Mouse (Mus musculus): Measurements from ENCODE around the gene Phactr2.

Phactr2 gene

DNA sequence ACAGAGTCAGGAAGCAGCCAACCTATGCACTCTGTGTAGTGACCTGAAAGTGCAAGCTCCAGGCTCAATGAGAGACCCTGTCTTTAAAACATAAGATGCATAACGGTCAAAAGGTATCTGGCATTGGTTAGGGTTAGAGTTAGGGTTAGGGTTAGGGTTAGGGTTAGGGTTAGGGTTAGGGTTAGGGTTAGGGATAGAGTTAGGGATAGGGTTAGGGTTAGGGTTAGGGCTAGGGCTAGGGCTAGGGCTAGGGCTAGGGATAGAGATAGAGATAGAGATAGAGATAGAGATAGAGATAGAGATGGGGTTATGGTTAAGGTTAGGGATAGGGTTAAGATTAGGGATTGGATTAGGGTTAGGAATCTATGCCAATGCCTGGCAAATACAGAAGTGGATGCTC is 72.2 kb downstream of the Phactr2 start:
- ATAC-seq (ENCODE audit: low TSS enrichment), result no peak

- no peak for ATAC-seq (ENCODE audit: low TSS enrichment)
Observed at GRCm38 (mm10) chr10:13395753-13396152, 78.5 kb downstream of the Phactr2 start.

DNA sequence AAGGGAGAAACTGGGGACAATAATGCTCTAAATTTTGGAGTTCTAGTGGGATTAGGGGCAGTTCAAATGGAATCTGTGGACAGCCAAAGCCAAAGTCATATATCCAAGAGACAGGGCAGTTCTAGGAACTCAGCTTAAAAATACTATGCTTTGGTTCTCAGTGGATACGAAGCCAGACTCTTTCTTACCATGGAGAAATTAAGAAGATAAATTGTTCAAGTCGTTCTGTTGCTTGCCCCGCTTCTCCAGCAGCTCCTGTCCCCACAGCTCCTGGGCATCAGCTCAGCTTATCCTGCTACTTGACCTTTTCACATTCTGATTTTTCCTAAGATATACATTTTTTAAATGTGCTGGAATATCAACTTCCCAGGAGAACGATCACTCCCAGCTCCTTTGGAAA is 80.2 kb downstream of the Phactr2 start:
- no peak for ATAC-seq (ENCODE audit: low TSS enrichment)

DNA sequence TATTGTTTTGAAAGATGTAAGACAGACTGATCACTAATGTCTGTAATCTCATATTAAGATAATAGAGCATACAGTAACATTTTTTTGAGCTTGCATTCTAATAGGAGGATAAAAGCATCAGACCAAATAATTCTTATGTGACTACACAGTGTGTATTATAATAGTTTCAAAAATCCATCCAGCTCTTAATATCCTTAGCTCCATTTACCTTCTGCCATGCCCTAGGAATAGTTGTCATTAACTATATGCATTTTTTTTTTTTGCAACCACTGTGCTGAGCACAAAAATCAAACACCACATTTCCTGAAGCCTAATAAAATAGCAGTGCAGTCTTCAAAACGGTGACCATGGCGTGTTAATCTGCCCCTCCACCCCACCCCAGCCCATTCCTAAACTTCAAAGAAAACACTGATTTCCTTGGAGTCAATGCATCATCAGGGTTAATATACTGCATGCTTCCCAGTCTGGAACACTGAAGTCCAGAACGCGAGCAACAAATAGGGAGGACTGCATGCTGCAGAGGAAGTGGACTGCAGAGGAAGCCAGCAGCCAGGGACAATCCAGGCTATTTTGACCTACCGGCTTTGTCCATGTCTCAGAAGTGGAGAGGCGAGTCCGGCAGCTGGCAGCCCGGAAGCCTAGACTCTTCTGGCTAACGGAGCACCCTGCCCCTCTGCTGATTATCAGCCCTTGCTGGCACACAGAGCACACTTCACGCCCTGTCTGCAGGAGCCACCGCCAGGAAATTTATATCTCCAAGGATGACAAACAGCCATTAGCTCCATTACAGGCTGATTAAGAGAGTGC is 85.9 kb downstream of the Phactr2 start:
- ATAC-seq (ENCODE audit: low TSS enrichment), result peak; percentile 60

- ATAC-seq (ENCODE audit: low TSS enrichment), result peak; percentile 70
Observed at GRCm38 (mm10) chr10:13384866-13385265, 89.3 kb downstream of the Phactr2 start.

DNA sequence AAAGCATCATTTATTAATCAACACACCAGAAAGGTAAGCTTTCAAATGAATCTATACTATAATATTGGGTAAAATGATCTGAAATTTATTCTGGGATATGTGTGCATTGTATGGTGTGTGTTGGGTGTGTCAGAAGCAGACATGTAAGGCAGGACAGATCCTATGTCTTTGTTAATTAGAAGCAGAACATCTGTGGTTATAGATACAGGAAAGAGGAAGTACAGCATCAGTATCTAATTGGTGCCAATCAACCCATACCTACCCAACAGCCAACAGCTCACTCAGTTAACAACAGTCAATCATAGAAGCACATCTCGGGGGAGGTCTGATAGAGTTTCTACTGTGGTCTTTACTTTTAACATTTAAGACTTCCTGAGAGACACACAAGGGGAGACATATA is 96.3 kb downstream of the Phactr2 start:
- ATAC-seq (ENCODE audit: low TSS enrichment), result no peak

DNA sequence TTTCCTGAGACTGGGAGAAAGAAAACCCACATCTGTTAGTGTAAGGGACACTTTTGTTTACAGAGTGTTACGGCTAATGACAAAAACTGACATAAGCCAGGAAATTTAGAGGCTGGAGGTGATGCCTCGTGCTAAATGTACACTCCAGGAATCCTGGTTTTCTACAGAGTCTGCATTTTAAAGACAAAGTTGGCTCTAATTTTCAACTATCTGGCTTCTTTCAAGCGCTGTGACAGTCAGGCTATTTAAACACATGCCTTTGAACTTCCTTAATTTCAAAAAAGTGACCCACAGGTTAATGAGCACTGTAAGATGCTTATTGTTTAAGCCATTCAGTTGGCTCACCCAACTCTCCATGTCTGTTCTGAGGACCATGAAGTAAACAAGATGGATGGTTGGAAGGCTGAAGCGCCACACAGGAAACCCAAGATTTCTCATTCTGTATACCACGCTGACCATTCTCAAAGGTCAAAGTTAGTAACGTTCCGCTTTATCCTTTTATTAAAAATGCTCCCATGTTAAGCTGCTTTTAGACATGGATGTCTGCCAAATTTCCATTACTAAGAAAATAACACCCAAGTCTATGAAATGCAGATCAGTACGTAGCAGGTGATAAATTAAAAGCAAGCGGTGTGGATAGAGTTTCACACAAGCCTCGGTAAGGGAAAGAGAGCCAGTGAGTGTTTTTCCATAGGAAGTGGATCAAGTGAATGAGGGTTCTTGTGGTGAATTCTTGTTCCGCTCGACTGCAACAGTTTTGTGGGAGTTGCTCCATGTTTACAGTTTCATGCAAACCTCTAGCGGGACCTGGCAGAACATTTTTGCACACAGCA is 97.6 kb downstream of the Phactr2 start:
- 0 out of 2 replicates have a peak, but pooled peaks have one; percentile 25 for ATAC-seq (ENCODE audit: low TSS enrichment)

GRCm38 (mm10) chr10:13375820-13376219 is 98.4 kb downstream of the Phactr2 start:
- ATAC-seq (ENCODE audit: low TSS enrichment), result peak; percentile 45; the same call in 1 of the 2 replicates

DNA sequence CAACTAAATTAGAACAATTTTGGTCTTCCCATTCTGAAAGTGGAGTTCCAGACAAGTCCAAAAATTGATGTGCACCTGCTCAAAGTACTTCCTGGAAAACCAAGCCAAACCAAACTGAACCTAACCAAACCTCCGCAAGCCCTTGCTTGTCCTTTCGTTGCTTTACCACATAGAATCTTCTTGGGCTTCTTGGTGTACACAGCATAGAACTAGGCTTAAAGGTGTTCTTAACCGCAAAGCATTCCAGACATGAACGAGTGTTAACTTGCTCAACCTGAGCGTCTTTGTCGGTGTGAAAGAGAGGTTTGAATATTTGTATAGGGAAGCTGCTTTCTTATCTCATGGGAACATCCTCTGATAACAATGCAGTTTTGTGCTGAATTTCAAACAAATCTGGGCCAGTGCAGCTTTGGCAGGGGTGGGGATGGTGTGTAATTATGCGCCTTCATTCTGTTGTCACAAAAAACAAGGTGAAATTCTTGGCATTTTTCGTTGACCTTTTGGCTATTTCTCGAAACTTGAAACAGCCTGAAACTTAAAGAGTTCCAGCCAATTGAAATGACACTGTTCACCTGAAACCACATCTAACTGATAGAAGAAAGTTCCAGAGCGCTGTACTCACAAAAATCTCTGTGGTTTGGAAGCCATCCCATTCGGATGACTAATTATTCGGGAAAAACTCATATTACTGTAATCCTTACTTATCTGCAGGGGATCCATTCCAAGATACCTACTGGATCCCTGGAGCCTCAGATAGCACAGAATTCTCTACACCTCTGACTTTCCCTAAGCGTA is 104.4 kb downstream of the Phactr2 start:
- no peak for ATAC-seq (ENCODE audit: low TSS enrichment)

- no peak for ATAC-seq (ENCODE audit: low TSS enrichment)
Observed at GRCm38 (mm10) chr10:13364286-13364580, 110.0 kb downstream of the Phactr2 start.

GRCm38 (mm10) chr10:13363499-13364285 is 110.5 kb downstream of the Phactr2 start:
- ATAC-seq (ENCODE audit: low TSS enrichment), result no peak

GRCm38 (mm10) chr10:13360913-13361312 is 113.3 kb downstream of the Phactr2 start:
- no peak for ATAC-seq (ENCODE audit: low TSS enrichment)

DNA sequence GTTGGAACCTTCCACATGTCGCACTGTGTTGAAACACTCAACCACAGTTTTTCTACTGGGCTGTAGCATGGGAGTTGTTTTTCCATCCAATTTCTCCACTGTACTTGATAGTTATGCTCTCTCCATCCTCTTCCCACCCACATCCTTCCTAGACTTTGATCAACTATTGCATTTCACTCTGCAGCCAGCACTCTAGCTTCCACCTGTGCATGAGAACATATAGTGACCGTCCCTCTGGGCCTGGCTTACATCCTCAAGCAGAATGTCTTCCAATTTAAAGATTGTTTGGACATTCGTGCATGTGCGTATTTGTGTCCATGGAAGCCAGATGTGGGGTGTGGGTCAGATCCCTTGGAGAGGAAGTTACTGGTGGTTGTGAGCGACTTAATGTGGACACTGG is 114.4 kb downstream of the Phactr2 start:
- no peak for ATAC-seq (ENCODE audit: low TSS enrichment)

GRCm38 (mm10) chr10:13358679-13359078 is 115.5 kb downstream of the Phactr2 start:
- ATAC-seq (ENCODE audit: low TSS enrichment), result no peak

DNA sequence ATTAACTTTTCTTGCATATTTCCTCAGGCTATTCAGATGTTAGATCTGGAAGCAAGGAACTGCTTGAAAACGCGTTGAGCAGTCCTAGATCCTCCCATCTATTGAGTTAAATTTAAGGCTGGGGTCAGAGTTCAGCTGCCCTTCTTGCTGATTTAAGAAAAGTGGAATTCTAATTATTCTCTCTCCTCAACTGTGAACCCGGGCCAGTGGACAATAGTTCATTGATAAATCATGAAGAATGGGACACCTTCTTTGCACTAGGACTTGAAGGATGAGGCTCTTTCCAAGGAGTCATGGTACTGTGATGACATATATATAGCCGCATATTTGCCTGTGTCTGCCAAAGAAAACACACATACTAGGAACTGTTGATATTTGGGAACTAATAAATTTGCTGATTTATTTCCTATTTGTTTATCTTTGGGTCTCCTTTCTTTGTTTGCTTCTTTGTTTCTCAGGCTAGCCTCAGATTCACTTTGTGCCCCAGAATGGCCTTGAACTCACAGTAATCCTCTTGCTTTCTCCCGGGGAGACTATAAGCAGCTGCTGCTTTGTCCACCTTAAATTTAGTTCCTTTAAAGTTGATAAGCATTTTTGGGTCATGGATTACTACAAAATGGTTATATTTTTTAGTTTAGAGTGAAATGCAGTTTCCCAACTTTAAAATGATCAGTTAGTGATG is 127.5 kb downstream of the Phactr2 start:
- ATAC-seq (ENCODE audit: low TSS enrichment), result no peak

DNA sequence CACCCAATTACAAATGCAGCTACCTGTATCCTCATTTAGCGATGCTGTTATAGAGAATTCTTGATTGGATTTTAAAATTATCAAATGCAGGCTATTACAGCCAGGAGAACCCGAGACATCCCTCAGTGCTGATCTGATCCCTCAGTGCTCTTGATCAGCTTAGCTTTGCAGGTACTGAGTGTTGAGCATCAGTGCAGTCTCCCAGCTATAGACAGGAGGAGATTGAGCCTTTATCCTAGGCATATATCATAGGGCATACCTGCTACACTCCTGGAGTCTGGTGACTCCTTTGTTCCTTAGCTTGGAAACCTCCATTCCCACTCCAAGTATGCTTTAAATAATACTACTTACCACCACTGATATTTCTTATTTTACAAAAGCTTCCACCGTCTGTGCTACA is 133.6 kb downstream of the Phactr2 start:
- ATAC-seq (ENCODE audit: low TSS enrichment), result no peak

DNA sequence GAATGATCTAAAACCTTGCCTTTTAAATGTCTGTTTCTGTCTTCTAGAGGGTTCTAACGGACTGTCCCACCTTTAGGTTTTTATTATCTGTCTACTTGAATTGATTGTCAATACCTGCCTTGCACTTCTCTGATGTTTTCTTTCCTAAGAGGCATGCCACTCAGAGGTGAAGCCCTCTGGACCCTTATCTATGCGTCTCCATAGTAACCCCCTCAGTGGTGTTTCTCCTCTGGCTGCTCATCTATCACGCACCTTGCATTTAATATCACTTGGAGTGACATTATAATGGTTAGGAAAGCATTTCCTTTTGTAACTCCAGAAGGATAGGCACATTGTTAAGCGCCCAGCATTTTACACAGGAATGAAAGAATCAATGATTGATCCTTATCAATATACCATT is 137.2 kb downstream of the Phactr2 start:
- no peak for ATAC-seq (ENCODE audit: low TSS enrichment)

DNA sequence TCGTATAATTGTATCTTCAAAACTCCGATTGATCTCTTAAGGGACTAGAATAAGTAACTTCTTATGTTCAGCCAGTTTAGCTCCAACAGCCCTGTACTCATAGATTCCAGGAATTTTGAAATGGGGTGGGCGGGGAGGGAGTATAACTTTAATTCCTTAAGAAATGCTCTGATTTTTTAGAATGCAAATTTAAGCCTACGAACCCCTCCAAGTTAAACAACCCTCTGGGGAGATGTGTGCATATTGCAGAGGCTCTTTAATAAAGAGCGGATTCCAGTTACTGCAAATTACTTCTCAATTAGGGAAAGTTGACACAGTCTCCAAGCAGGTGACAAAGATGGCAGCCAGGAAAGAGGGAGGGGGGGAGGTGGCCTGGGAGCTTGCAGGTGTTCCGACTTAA is 138.4 kb downstream of the Phactr2 start:
- ATAC-seq (ENCODE audit: low TSS enrichment), result no peak

GRCm38 (mm10) chr10:13335347-13335746 is 138.9 kb downstream of the Phactr2 start:
- ATAC-seq (ENCODE audit: low TSS enrichment), result no peak

DNA sequence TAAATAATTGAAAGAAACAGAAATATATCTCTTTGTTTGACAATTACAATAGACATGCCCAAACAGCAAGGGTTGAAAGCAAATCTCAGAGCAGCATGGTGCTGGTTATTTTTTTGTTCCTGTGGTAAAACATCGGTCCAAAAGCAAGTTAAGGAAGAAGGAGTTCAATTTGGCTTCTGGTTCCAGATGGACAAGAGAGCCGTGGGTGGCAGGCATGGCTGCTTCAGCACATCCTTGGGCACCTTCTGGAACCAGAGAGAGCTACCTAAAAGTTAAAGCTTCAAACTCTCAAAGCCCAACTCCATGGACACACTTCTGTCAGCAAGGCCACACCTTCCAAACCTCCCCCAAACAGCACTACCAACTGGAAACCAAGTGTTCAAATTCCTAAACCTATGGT is 140.4 kb downstream of the Phactr2 start:
- ATAC-seq (ENCODE audit: low TSS enrichment), result peak; percentile 92

DNA sequence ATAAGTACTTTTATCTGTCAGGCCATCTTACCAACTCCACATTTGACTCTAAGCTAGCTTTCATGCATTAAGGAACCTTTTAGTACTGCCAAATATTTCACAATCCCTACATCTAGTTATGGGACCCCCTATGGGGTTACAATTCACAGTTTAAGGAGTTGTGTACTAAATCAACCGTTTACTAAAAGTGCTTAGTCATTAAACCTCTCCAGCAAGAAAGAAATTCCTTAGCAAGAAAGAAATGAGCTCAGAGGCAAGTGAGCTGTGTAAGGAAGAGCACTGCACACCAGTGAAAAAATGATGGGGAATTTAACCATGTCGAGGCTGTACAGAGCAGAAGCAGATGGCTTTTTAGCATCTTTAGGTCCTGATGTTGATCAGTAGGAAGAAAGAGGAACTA is 141.2 kb downstream of the Phactr2 start:
- no peak for ATAC-seq (ENCODE audit: low TSS enrichment)

Data from frontal cortex, adult (tissue).